Mouse (Mus musculus) bone marrow macrophage, adult 2 months (primary cell): ENCODE results near the gene Zfp280d.

Experiments used
- CTCF ChIP-seq: IDR thresholded peaks from 2 replicates; pipeline ENCODE4 v1.5.1; 2012; ENCODE audit warnings: low read depth, mild to moderate bottlenecking, low read length, moderate library complexity
- POLR2A ChIP-seq: IDR thresholded peaks from 2 replicates; pipeline ENCODE4 v1.6.1; 2012; ENCODE audit warnings: mild to moderate bottlenecking, low read depth, low read length, borderline replicate concordance

DNA sequence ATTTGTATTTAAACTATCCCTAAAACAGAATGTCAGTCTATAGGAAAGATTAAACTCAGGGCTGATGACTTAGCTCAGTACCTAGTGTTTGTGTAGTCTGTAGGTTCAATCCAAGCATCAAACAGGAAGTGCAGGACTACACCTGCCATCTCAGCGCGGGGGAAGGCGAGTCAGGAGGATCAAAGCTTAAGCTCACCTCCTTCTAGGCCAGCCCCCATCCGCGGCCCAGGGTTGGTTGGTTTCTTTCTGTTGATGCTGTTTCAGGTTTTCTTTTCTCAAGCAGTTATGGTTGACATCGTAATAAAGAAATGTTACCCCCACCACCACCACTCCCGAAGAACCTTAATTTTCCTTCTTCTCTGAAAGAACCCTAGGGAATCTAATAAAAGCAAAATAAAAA, 111.1 kb downstream of the Zfp280d start:
- no peak for TF ChIP-seq CTCF
- no peak for TF ChIP-seq POLR2A
